Mouse (Mus musculus) c-Kit-positive CD71-positive TER-119-positive erythroid progenitor cells, embryonic 14.5 days (primary cell): ENCODE results near the gene Tbcd.

Source experiments
- DNase-seq: peaks from one replicate; pipeline ENCODE4 v3.0.0-alpha.2; 2013; ENCODE audit warnings: low spot score

Tbcd gene

DNA sequence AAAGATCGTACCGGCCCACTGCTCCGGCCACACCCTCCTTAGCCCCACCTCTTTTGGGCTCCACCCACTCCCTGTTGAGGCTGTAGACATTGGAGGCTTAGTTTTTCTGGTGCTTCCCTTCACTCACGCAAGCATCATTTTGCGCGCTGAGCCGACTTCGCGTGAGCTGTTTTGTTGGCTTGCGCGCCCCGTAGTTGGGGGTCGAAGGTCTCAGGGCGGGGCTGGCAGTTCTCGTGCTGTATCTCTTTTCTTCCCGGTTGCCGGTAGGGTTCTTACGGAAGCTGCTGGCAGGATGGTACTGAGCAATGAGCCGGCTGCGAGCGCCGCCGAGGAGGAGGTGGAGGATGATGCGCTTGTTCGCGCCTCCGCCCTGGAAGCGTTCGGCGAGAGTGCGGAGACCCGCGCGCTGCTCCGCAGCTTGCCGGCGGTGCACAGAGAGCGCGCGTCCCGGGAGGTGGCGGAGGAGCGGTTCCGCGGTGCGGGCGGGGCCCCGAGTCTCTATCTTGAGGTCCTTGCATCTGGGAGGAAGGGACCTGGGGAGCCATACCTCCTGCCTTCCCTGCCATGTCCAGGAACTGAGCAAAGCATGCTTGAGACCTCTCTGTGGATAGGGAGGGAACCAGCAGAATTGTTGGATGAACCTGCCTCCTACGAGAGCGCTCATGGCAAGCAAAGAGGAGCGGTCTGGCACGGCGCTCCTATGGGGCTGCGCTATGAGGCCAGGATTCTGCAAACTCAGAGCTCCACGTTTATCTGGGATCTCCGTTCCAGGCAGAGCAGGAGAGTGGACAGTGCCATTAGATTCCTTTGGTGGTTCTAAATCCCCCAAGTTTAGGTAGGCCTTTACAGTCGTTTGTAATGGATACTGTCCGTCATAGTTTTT is at the start of gene Tbcd:
Tbcd (plus strand) TSS at position 197 of the 883 bp plus-strand sequence.
- peak; percentile 91 for DNase-seq

DNA sequence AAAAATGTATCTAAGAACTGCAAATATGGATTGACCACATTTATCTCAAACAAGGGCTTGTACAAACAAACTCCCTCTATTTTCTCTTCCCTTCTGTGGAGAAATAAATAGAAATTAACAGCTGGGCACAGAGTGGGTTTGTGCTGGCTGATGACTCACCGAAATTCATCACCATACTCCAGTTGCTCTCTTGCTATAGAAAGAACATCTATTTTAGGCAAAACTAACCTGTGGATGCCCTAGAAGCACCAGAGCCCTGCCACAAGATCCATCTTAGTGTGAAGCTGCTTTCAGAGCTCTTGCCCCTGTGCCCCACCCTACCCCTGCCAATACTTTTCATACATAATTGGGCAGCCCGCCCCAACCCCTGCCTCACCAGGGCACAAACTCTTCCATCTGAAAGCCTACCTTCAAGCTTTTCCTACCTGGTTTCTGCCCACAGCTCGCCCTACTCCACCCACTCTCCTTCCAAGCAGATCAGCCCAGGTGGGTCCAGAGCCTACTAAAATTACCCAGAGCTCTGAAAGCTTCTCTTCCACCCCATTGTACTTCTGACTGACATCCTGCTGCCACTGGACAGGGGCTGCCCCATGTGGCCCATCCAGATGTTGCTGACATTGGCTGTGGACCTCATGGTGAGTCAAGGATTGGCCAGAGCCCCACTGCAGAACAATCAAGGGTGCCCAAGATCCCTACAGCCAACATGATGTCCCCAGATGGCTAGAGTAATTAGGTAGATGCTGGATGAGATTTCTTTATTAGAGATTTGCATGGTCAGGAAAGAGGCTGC is 44.2 kb upstream of the Tbcd start:
- DNase-seq: no peak

DNA sequence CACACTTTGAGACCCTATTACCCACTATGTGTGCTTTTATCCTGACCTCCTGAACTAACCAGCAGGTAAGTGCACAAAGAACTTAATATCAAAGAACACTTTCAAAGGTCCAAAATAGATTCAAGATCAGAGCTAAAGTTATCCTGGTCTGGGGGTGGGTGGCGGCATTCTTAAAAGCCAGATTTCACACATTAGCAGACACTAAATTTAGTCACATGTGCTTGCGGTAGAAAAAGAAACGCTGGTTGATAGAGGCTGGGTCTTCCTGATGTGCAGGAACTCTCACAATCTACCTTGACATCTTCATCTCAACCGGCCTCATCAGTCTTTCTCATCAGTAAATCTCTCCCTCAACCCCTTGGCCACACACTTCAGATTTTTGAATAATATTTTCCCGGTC is 37.0 kb upstream of the Tbcd start:
- no peak for DNase-seq

- no peak for DNase-seq
These were observed 36.4 kb upstream of the Tbcd start for GRCm38 (mm10) chr11:121415351-121415750.

DNA sequence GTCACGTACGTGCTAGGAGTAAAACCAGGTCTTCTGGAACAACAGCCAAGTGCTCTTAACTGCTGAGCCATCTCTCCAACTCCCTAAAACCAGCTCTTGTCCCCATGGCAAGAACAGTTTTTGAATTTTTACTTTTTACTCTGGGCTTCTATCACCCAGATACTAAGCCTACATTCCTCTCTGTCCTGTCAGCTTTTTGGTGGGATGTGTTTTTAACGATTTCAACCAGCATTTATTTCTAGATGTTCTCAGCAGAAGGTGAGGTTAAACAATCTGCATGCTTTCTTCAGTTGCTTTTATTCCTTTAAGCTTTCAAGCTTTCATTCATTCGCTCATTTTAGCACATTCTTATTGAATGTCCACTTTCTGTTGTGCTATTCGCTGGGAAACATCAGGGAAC is 33.8 kb upstream of the Tbcd start:
- DNase-seq: no peak

GRCm38 (mm10) chr11:121418932-121419331 is 32.8 kb upstream of the Tbcd start:
- DNase-seq: no peak

DNA sequence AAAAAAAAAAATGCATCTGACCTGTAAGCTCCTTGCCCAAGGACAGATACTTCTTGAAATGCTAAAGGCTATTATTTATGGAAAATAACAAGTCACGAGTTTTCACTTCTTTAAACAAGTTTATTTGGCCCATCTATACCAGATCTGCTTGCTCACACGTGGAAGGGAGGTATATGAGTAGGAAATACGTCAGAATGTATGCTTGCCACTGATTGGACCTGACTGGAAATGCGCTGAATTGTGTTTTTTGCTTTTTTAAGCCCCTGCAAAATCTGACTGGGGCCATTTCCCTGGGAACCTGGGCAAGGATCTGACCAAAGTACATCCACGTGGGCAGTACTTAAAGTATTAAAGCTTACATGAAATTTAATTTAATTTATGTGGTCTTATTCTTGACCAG is 31.4 kb upstream of the Tbcd start:
- no peak for DNase-seq

- DNase-seq: peak; percentile 100
These were observed 30.8 kb upstream of the Tbcd start, which contains the start of gene Fn3krp for GRCm38 (mm10) chr11:121420830-121421552. Gene Fn3krp (plus strand): TSS chr11:121421401.

DNA sequence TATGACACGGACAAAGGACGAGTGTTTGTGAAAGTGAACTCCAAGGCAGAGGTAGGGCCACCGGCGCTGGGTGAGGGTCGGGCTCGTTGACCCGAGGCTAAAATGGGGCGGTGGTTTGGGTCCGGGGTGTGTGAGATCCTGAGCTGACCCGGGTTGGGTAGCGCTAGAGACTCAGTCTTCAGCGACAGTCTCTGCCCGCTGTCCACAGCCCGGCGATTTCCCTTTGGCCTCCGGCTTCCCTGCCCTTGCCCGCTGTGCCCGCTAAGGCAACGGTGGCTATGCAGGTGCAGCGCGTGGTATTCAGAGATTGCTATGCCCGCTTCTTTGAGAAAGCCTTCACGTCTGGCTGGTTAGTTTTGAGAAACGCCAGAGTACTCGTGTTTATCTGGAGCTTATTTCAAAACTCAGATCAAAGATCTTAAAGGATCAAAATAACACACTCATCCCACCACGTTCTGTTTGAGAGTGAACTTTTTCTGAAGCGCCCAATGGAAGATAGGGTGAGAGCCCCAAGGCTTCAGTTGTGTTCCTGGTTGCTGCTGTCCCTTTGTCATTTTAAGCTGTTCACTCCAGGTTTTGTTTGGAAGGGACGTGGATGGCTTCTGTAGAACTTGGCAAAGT is 30.1 kb upstream of the Tbcd start:
- no peak for DNase-seq

DNA sequence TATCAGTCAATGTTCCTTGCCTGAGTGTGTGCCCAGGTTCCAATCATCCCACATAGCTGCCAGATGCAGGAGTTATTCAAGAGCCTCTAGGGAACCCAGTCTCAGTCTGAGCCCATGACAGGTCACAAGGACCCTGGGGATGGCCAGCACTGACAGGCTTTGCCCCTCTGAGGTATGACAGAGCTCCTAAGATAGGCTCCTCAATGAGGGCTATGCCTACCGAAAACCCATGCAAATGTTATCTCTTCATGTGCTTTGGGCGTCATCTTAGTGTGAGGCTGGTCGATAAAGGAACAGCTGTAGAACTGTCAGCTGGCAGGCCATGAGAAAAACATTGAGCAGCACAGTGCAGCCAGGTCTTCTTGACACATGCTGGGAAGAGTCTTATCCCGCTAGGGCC is 18.4 kb upstream of the Tbcd start:
- peak; percentile 91 for DNase-seq

DNA sequence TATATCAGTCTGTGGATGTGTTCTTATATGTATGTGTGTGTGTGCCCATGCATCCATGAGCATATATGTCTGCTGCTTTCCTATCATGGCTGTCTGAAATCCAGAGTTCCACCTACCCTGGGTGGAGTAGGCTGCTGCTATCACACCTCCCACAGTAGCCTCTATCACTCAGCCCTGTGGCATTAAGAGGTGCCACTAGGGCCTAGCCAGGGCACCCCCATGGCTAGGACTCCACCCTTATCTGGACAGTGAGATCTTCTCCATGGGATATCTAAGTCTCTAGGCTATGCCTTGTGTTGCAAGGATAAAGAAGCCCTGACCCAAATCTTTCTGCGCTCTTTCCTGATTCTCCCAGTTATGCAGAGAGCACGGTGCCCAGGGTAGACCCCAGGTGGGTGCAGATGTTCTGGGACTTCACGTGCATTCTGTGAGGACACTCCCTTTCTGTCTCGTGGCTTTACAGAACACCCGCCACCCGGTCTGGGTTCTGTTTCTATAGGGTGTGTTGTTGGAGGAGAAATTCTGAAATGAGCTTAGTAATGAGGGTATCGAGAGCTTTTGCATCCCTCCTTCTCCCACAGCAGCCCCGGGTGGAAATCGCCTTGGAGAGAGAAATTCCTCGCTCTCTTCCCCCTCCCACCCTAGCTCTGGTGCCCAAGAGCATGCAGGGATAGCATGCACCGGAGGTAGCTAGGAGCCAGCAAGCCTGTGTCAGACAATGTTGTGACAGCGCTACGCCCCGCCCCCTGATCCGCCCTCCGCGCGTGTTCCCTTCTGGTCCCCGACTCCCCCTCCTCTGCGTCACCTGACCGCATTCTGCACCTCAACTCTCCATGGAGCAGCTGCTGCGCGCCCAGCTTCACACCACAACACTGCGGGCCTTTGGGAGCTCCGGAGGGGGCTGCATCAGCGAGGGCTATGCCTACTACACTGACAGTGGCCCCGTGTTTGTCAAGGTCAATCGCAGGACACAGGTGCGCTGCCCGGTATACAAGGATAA is 17.3 kb upstream of the Tbcd start, which contains the start of gene Fn3k:
Fn3k (plus strand) TSS at position 758 of the 1,000 bp plus-strand sequence.
- DNase-seq: peak; percentile 86

DNA sequence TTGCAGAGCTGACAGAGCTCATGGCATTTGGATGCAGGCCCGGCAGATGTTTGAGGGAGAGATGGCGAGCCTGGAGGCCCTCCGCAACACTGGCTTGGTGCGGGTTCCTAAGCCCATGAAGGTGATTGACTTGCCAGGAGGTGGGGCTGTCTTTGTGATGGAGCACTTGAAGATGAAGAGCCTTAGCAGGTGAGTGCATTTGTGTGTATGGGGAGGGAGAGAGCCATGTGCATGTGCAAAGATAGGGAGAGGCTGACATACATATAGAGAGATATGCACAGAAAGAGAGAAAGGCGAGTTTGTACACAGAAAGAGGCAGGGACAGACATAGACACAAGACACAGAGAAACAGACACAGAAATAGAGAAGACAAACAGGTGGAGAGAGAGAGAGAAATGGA is 14.5 kb upstream of the Tbcd start:
- DNase-seq: no peak

- no peak for DNase-seq
These were observed 12.0 kb upstream of the Tbcd start for GRCm38 (mm10) chr11:121439686-121440292.

- DNase-seq: no peak
These were observed 10.1 kb upstream of the Tbcd start for GRCm38 (mm10) chr11:121441653-121442052.

GRCm38 (mm10) chr11:121442076-121442475 is 9.7 kb upstream of the Tbcd start:
- no peak for DNase-seq

DNA sequence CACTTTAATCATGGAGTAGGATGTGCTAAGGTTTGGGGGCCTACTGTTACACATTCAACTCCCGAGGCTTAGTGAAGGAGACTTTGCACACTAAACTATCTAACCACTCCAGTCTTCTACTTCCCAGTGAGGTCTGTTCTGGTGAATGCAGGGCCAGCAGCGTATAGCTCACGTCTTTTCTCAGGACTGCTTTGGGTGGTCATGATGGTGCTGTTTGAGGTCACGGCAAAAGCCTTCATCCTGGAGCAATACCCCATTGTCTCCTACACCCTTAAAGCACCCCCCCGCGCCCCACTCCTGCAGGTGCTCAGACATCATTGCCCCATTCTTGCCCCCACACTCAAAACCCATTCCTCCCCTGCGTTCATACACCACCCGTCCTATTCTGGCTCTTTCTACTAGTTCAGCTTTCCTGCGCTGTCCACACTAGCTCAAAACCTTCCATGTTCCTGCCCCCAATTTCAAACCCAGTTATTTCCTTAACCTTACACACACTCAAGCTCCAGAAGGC is 478 bp upstream of the Tbcd start:
- DNase-seq: no peak

GRCm38 (mm10) chr11:121457874-121458273 is 6.1 kb downstream of the Tbcd start:
- no peak for DNase-seq

DNA sequence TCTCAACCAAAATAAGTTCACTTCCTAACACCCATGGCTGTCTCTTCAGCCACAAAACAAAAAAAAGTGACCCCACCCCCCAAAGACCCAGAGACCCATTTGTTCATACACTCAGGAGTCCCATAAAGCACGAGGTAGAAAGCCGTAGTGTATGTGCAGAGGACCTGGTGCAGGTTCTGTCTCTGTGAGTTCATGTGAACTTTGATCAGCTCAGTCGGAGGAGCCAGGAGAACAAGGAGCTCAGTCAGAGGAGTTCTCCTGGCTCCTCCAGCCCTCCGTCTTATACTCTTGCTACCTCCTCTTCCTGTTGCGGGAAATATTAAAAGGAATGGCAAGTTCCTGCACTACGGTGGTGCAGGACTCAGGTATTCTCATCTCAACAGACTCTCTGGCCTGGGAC is 15.7 kb downstream of the Tbcd start:
- no peak for DNase-seq

GRCm38 (mm10) chr11:121474831-121475230 is 23.1 kb downstream of the Tbcd start:
- DNase-seq: no peak
